Mouse (Mus musculus) lung, postnatal 36 days (tissue): ENCODE measurements around the gene Hspe1.

Source experiments
- DNase-seq: peaks from one replicate; pipeline ENCODE4 v3.0.0; 2022; ENCODE audit warnings: mixed read lengths

Gene Hspe1

GRCm38 (mm10) chr1:55135846-55136245, 47.9 kb downstream of the Hspe1 start:
- DNase-seq = no peak
